Mouse (Mus musculus) cerebellum, adult 8-10 months (tissue): ENCODE results near the gene Efcab11.

ENCODE experiments used
- DNase-seq: peaks from one replicate; pipeline ENCODE4 v3.0.0; 2022

The Efcab11 gene

DNA sequence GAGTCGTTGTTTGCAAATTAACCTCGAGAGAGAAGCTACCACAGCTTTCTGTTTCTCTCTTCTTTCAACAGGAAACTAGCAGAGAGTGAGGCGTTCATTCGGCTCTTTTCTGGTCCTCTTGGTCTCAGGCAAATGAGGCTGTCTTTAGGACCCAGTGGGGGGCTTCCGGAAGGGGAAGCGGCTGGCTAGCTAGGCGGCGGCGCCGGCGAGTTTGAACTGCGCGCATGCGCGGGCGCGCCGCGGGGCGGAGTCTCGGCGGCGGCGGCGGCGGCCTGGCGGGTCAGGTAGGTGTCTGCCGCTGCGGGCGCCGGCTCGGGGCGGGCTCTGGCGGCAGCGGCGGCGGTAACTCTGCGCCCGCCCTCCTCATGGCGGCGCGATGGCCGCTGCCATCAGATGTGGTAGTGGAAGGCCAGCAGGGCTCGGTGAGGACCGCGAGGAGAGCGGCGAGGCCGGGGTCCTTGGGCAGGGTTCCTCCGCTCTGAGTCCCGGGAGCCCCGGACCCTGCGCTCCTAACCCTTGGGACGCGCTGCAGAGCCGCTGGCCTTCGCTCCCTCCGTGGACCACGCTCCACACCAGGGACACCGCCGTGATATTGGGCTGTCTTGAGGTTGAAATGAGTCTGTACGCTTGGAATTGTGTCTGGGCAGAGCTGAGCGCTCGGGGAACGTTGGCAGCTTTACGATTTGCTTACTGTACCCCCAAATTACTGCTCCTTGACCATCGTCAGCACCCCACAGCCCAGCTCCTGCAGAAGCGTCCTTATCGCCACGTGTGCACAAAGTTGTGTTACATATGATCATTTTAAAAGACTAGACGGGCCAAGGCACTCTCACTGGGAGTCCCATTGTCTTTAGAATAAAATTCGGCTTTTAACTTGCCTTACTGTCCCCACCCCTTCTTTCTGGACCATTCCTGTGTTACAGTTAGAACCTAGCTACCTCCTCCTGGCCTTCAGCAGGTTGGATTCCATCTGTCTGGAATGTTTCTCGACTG, at the start of gene Efcab11, which contains the start of gene Tdp1:
Gene Efcab11 (minus strand): TSS at position 171 of the 993 bp plus-strand sequence.
Gene Tdp1 (plus strand): TSS at position 249 of the 993 bp plus-strand sequence.
- DNase-seq = peak; percentile 93

DNA sequence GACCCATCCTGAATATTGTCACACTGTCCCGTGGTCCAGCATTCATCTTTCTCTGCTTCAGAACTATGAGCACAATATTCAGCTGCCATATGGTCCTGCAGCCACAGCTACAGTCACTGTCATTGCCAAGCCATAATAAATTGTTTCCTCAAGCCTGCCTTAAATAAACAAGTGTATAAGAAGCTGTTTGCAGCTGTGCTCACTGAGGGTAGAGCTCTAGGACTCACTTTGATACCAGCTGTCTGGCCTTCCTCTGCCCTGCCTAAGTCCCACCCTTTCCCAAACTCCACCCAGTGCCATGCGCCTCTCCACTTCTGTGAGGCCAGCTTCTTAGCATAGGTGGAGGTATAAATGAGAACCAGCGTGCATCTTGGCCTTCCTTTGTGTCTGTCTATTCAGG, 49.4 kb upstream of the Efcab11 start:
- DNase-seq = no peak

DNA sequence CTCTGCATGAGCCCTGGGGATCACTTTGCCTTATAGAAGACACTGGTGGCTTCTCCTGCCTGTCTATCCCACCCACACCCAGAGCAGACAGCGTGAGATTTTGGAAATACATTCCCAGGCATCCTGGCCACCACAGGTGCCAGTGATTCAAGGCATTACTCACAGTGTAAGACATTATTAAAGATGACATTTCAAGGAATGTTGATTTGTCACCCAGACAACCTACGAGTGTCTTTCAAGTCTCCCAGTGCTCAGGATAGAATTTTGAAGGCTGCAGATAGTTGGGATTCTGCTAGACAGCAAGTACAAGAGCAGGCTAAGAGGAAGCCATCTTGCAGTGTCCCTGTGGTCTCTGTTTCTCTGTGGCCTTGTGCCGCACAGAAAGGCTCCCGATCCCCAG, 48.0 kb upstream of the Efcab11 start:
- no peak for DNase-seq

DNA sequence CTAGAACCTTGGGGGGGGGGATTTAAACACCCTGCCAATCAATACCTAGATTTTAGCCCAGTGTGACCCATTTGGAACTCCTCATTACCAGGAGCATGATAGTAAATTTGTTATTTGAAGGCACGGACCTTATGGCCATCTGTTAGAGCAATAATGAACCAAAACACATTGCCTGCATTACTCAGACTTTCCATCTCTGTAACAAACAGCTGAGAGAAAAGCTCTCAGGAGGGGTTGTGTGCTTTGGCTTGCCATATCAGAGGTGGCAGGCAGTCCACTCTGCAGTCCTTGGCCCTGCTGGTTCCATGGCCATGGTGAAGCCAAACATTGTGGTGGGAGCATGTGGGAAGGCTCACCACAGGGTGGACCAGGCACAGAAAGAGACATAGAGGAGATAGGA, 44.9 kb upstream of the Efcab11 start:
- DNase-seq = no peak

DNA sequence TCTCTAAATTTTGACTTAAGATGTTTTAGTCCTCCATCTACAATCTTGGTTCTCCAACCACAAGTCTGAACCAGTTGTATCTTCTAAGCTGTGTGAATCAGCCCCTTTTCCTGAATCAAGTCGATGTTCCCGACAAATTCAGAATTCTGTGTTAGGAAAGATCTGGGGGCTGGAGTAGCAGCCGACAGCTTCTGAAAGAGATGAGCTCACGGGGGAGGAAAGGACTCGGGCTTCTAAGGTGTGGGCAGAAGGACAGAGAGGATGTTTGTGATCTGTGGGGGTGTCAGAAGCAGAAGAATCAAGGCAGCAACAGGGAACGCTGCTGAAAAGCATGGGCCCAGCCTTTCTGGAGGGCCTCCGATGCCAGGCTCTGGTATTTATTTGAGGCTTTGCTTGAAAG, 44.1 kb upstream of the Efcab11 start:
- DNase-seq = no peak

DNA sequence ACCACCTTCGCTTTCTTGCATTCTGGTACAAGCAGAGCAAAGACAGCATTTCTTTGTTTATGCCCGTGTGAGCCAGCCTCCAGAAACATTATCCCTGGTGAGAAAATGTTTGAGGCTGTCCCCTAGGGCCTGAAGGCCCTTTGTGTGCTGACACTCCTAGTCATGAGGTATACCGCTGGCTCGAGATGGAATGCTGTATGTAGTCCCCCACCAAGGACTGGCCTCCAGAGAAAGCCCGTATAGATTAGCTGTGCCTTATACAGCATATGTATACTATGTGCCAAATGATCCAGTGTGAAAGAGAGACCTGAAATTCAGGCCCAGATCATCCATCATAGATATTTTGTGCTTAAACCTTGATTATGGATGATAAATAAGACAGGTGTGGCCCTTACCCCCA, 39.5 kb upstream of the Efcab11 start:
- no peak for DNase-seq

DNA sequence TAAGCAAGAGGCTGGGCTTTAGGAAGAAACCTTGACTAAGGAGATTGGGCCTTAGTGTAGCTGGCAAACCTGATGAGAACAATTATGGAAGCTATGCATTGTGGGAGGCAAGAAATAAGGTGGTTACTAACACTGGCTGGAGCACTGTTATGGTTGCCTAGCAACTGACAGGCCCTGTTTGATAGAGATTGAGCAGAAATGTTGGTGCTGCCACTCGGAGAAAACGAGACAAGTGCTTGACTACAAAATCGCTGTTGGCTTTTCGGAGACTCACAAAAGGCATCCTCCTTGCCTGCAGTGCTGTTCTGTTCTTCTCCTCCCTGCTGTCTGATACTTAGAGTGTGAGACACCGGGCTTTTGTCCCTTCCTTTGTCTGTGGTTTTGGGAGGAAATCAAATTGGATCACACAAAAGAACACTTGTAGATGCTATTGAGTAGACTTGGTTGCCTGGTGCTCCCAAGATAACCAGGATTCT, 38.9 kb upstream of the Efcab11 start:
- no peak for DNase-seq

DNA sequence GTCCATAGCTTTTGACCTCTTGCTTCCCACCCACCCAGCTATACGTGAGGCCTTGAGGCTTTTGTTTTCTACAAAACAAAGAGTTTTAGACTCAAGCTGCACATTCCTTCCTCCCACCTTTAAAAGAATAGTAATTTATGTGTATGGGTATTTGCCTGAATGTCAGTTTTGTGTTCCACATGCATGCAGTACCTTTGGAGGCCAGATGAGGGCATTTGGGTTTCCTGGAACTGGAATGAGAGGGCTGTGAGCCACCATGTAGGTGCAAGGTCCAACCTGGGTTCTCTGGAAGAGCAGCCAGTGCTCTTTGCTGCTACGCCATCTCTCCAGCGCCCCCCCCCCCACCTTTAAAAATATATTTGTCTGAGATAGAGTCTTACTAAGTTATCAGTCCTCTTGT, 36.8 kb upstream of the Efcab11 start:
- no peak for DNase-seq

DNA sequence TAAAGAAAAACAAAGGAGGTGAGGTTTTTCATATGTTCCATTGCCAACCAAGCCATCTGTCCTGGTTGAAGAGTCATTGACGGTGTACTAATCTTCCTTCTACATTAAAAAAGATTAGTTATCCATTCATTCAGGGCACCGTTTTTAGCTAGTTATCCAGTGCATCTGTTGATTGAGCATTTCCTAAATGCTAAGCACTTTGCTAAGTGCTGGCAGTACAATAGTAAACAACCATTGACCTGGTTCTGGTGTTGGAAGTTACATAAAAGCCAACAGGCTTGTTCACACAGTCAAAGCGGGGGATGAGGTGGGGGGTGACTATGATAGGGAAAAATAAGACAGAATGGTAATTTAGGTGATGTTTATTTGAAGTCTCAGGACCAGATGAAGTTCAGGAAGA, 35.4 kb upstream of the Efcab11 start:
- DNase-seq = no peak

DNA sequence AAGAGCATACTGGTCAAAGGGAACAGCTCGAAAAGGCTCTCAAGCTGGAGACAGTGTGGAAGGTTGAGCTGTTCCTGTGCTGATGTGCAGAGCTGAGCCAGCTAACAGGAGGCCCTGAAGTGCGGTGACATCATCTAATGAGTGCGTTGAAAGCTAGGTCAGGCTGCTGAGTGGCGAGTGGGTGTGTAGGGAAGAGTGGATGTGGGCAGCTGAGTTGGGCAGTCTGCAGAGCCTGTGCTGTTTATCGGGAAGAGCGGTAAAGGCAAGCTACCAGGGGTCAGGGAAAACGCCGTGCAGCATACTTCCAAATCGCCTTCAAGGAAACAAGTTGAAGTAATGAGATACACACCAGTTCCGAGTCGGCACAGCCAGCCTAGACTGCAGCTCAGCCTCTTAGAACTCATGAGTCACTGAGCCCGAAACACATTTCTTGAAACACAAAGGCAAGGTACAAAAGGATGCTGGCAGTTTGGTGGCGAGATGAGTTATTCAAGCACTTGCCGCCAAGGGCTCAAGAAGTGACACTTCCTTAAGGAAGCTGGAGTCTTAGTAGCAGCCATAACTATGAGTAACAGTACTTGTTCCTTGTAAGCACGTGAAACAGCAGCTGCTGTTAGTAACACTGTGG, 33.7 kb upstream of the Efcab11 start:
- DNase-seq = no peak

DNA sequence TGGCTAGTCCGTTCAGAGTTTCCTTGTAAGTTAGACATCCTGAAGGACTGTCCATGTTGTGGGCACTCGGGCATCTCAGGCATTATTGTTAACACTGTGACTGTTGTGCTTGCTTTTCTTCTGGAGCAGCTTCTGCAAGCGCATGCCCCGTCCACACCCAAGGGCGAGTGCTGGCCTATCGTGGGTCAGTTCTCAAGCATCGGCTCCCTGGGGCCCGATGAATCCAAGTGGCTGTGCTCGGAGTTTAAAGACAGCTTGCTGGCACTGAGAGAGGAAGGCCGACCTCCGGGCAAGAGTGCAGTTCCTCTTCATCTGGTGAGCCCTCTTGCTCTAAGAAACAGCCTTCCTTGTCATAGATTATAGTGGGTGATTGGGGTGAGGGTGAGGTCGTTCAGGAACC, 27.2 kb upstream of the Efcab11 start:
- no peak for DNase-seq

DNA sequence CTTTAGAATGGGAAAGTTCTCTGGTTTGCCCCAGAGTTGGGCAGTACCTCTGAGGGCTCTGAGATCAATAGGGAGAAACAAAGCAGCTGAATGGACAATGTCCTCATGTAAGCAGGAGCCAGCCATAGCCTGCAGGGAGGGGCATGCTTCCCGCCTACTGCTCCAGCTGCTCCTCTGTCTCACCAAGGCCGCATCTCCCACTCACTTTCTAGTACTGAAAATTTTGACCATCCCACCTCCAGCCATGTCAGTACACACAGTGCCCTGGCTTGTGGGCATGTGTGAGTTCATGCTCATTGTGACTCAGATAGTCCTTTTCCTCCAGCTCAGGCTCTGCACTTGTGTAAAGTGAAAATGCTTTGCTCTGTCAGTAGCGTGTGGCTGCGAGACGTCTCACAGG, 20.3 kb upstream of the Efcab11 start:
- DNase-seq = no peak

DNA sequence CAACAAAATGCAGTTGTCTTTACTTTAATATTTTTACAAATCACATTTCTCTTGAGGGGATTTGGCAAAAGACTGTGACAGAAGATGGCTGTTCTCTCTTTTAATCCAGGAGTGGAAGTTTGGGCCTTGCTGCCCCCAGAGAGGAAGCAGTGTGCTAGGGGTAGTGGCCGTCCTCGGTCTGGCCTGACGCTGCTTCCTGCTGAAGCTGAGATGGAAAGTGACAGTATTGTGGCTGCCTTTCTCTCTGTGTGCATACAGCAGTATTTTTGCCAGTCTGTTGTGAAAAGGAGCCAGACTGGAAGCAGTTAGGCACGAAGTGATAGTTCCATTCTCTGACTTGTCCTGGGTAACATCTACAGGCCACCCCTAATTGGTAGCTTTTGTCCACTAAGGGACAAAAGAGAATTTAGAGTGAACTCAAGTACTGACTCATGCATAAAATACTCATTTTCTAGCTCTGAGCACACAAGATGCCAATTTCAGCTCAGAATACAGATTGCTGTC, 18.7 kb upstream of the Efcab11 start:
- DNase-seq = no peak

DNA sequence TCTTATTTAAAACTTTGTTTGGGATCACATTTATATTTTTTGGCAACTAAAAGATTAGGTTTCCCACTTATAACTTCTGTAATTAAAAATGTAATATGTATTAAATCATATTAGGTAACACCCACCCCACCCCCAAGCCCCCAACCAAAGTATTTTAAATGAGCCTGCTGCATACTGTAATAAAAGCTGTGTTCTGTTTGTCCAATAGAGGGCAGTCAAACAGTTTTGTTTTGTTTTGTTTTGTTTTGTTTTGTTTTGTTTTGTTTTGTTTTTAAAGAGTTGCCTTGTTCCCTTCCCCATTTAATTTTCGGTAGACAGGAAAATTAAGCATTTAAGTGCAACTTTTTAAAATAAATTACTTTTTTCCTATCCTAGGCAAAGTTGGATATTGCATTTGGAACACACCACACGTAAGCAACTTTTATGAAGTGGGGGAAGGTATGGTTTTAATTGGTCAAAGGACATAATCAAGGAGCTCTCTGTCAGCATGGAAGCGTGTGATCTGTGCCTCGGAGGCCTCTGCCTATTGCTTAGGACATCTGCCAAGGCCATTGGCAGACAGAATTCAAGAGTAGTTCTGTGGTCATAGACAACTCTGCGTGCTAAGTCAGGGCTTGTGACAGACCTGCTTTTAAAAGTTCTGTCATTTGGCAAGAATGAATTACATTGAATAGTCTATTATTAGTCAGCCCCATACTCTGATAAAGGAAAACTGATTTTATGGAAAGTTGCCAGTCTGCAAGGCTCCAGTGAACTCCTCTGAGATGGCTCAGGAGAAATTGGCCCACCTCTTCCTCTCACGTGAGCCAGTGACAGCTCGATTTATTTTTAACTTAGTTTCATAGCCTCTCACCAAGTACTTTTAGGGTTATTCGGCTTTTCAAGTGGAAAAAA, 18.0 kb upstream of the Efcab11 start:
- DNase-seq = no peak

DNA sequence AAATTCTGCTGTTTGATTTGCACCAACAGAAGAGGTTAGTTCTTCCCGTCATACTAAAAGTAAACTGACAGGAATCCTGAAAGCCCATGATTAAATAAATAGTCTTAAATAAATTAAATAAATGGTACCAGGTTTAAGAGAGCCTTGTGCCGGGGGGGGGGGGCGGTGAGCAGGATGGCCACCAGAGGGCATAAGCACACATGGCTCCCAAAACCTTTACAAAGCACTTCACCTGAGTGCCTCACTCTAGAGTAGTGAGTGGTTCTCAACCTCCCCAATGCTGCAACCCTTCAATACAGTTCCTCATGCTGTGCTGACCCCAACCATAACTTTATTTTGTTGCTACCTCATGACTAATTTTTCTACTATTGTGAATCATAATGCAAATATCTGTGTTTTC, 15.8 kb upstream of the Efcab11 start:
- DNase-seq = no peak

DNA sequence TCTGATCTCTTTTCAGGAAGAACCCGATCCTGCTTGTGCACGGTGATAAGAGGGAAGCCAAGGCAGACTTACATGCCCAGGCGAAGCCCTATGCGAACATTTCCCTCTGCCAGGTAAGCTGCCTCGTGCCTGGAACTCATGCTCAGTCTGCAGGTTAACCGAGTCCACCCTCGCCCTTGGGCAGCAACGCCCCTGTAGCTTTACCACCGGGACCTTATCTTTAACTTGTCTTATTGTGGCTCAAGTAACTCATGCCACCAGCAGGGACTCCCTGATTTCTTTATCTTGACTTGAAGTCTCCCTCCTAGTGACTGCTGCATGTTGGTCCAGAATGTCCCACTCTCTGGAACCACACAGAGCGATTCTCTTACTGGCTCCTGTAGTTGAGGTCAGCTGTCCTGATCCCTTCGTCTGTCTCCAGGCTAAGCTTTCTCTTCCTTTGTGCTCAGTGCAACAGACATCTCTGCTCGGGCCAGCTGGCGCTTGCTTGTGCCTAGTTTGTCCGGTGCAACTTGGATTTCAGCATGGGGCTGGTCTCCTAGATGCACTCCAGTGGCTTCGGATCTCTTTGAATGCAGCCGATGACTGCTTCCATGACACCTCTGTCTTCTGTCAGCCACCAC, 14.1 kb upstream of the Efcab11 start:
- DNase-seq = no peak

DNA sequence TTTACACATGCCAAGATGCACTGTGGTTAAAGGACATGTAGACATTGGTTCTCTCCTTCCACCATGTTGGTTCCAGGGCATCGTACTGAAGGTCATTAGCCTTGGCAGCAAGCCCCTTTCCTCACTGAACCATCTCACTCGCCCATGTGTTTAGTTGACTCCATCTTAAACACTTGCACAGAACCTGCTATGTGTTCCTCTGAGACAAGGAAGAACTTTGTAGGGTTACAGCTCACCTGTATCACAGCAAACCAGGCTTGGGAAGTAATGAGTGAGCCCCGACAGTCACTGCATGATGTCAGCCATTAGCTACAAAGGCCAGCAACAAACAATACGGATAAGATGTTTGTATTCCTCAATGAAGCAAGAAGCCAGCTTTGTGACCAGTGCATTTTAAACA, 13.6 kb upstream of the Efcab11 start:
- no peak for DNase-seq

DNA sequence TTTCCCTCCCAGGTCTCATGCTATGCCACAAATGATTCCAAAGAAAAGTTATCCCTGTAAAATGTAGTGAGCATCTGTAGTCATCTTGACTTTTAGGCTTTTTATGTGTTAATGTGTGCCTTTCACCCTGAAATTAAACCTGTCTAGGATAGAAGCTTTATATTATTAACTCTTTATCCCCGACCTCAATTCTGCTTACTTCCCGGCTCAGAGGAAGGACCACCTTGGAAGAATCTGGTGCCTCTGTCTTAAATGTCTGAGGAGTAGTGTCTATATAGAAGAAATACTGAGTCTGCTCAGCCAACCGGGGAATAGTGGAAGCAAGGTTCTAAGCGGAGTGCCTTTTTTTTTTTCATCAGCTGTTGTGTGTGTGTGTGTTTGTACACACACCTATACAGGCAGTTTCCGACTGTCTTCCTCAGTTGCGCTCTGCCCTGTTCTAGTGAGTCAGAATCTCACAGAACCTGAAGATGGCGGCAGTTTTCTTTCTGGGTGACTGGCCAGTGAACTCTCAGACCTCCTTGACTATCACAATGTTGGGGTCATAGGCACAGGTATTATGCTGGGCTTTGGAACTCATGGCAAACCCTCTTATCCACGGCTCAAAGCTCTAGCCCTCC, 1.2 kb upstream of the Efcab11 start:
- DNase-seq = no peak

DNA sequence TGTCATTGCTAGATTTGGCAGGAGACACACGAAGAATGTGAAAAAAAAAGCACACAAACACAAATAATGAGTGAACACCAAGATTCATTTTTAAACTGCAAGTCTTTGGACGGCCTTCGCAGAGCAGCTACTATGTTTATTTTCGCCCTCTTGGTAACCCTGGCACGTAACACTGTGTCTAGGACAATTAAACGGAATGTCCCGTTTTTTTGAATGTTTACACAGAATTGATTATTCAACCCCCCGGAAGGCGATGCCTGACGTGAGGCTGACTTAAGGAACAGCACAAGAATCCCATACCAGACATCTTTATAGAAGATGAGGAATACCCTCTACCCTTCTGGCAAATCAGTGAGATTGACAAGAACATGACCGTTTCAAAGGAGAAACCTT, 530 bp downstream of the Efcab11 start:
- no peak for DNase-seq

DNA sequence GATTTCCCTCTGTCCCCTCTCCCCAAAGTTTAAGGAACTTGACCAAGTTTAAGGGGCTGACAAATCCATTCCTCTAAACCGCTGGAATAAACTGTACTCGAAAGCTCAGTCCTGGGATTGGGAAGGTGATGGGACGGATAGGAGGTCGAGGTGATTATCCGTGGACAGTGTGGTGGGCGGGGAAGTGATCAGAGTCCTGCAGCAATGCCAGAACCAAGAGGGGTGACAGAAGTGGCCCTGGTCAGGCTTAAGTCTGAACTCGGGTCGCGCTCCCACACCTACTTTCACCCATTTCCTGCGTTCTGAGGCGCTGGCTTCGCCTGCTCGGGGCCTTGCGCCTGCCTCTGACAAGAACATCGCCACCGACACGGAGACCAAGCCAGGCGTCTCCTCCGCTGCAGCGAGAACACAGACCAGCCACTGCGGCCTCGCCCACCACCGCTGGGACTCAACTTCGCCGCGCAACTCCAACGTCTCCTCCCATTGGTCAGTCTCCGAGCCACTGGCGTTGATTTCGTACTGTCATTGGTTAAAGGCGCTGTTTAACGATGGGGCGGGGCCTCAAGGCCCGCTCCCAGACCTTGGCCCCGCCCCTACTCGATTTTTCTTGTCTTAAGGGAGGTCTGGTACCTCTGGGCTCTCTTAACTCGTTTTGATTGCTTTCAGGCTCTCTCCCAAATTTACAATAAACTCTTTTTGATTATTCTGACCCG, 1.1 kb downstream of the Efcab11 start:
- DNase-seq = peak; percentile 72

DNA sequence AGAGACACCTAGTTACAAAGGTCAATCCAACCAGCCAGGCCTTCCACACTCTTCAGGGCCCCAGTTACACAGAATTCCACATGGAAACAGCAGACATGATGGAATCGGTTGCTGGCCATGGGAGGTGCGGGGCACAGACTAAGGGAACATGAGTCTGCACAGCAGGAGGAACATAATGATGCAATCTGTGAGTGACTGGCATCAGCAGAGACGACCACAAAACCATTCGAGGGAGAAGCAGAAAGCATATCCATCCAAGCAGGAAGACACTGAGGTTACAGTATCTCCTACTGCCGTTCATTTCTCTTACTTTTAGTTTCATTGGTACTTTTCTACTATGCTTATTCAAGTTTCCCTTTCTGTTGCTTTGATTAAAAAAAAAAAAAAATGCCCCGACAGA, 9.6 kb downstream of the Efcab11 start:
- DNase-seq = no peak
